Mouse (Mus musculus): ENCODE measurements at regions not wholly inside any gene's neighbourhood (a gene's known extent, or its start where the extent isn't known, plus 50 kb on each side); places are given as distances from the start of the nearest gene placed in this dataset.

- TF ChIP-seq CTCF (IDR thresholded peaks at IDR 0.05; ENCODE audit: control insufficient read depth, insufficient read depth, insufficient read length) (no peak), CEBPB (IDR thresholded peaks at IDR 0.05; ENCODE audit: low read depth) (no peak), USF1 (IDR thresholded peaks at IDR 0.05; ENCODE audit: low read depth) (no peak), MAX (IDR thresholded peaks at IDR 0.05) (no peak), MYOD1 (IDR thresholded peaks at IDR 0.05; ENCODE audit: control insufficient read depth, insufficient read length, low read depth) (no peak), MYOG (IDR thresholded peaks at IDR 0.05; ENCODE audit: control insufficient read depth, extremely low read depth, insufficient read length) (no peak)
Observed at GRCm38 (mm10) chr7:135844018-135844417, 127.9 kb upstream of the Mki67 start.
